Mouse (Mus musculus): ENCODE data around the gene Asxl2.

DNA sequence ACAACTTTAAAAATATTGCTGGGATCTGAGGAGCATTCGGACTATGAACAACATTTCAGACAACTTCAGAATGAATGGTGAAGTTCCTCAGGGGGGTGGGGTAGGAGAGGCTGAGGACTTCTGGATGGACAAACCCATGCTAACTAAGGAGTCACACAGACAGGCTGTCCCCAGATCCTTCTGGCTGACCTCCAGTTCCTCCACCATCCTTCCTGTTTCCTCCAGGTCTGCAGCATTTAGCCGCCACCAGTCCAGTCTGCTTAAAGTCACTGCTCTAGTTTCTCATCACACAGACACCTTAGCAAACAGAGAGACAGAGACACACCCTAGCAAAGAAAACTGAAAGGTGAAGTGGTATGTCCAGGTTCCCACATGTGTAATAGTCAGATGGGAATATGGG, 2.5 kb upstream of the Asxl2 start:
- no peak for TF ChIP-seq CTCF (IDR thresholded peaks at IDR 0.05; ENCODE audit: control insufficient read depth, insufficient read depth, insufficient read length)
- TF ChIP-seq CEBPB (IDR thresholded peaks at IDR 0.05; ENCODE audit: low read depth) = no peak
- TF ChIP-seq MAX (IDR thresholded peaks at IDR 0.05) = no peak
- TF ChIP-seq USF1 (IDR thresholded peaks at IDR 0.05; ENCODE audit: low read depth) = no peak
- no peak for TF ChIP-seq MYOD1 (IDR thresholded peaks at IDR 0.05; ENCODE audit: control insufficient read depth, insufficient read length, low read depth)
- TF ChIP-seq MYOG (IDR thresholded peaks at IDR 0.05; ENCODE audit: control insufficient read depth, extremely low read depth, insufficient read length) = no peak
- no peak for TF ChIP-seq FOSL1 (IDR thresholded peaks at IDR 0.05; ENCODE audit: insufficient read depth, low read length, poor library complexity, severe bottlenecking)
